Mouse (Mus musculus): Measurements from ENCODE around the gene Hspb6. TPM values are rescaled to one million over a fixed set of nuclear protein-coding genes. Genes with fewer than 3 reads are reported as not detected.

The Hspb6 gene
- polyA plus RNA-seq, 1 experiment: 14.6 TPM

GRCm38 (mm10) chr7:30581547-30581946, 29.6 kb downstream of the Hspb6 start:
- Histone ChIP-seq H3K4me3 (ENCODE audit: insufficient read depth, low read length) (no peak overlapping the region), H3K4me1 (ENCODE audit: control insufficient read depth, insufficient read depth, low read length) (no peaks in the 10 kb centered on the region), H3K27ac (ENCODE audit: insufficient read depth, low read depth, low read length) (no peak overlapping the region)
- TF ChIP-seq CTCF (IDR thresholded peaks at IDR 0.05; ENCODE audit: low read depth, low read length) (no peak), POLR2A (IDR thresholded peaks at IDR 0.05; ENCODE audit: borderline replicate concordance, low read depth, low read length) (no peak)

DNA sequence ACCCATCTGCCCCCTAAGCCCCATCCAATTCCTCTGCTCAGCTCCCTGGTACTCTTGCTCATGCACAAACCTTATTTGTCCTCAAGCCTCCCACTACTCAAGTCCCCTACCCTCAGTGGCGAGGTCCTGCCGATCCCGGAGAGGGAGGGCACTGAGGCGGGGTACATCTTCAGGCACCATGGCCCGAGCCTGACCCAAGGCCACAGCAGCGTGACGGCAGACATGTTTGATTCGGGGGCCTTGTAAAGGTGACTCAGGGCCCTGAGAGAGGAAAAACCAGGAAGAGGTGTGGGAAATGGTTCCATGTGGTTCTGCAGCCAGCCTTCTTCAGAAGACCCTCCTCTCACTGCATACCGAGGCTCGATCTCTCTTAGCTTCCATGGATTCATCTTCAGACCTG, 32.4 kb downstream of the Hspb6 start:
- Histone ChIP-seq H3K4me1 (ENCODE audit: control insufficient read depth, insufficient read depth, low read length) (peaks cover 7% of the 10 kb centered on the region), H3K4me3 (ENCODE audit: insufficient read depth, low read length) (no peak overlapping the region), H3K27ac (ENCODE audit: insufficient read depth, low read depth, low read length) (no peak overlapping the region)
- TF ChIP-seq CTCF (IDR thresholded peaks at IDR 0.05; ENCODE audit: low read depth, low read length) (no peak), POLR2A (IDR thresholded peaks at IDR 0.05; ENCODE audit: borderline replicate concordance, low read depth, low read length) (no peak)

DNA sequence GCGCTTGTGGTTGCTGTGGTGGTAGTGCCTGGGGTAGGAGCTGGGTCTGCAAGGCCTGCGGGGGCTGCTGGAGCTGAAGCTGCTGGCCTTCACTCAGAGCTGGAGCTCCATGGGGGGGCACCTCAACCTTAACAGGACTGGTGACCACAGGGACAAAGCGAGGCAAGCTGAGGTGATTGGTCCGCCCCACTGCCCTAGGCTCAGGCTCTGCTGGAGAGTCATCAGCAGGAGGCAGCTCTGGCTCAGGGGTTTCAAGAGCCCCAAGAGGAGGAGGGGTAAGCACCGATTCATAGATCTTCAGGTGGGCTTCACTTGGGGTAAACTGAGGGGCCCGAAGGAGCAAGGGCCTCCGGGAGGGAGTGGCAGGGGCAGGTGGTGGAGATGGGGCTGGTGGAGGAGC, 33.2 kb downstream of the Hspb6 start:
- Histone ChIP-seq H3K27ac (ENCODE audit: insufficient read depth, low read depth, low read length) (no peak overlapping the region), H3K4me1 (ENCODE audit: control insufficient read depth, insufficient read depth, low read length) (peaks cover 12% of the 10 kb centered on the region), H3K4me3 (ENCODE audit: insufficient read depth, low read length) (no peak overlapping the region)
- TF ChIP-seq CTCF (IDR thresholded peaks at IDR 0.05; ENCODE audit: low read depth, low read length): no peak
- TF ChIP-seq POLR2A (IDR thresholded peaks at IDR 0.05; ENCODE audit: borderline replicate concordance, low read depth, low read length): no peak

DNA sequence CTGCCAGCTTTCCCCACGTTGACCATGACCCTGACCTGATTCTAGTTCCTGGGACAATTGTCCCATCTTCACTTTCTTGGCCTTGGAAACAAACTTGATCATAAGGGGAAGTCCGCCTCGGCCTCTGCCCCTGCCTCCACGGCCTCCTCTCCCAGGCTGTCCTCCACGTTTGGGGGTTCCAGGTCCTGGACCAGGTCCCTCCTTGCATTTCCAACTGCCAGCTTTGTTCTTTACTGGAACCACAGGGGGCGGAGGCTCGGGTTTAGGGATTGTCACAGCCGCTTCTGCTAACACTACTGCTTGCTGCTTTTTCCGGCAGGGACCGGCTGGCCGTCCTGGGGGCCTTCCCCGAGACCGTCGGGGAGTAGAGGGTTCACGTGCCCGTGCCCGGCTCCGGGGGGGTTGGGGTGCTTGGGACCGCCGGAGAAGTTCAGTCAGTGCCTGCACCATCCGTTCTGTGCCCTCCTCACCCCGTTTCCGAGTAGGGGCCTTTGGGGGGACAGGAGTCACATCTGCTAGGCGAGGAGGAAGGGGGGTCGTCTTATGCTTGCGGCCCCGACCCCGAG, 34.6 kb downstream of the Hspb6 start:
- no peak overlapping the region for H3K27ac ChIP-seq (ENCODE audit: insufficient read depth, low read depth, low read length)
- TF ChIP-seq POLR2A (IDR thresholded peaks at IDR 0.05; ENCODE audit: borderline replicate concordance, low read depth, low read length) (no peak), CTCF (IDR thresholded peaks at IDR 0.05; ENCODE audit: low read depth, low read length) (no peak)
- peaks cover 14% of the 10 kb centered on the region for H3K4me1 ChIP-seq (ENCODE audit: control insufficient read depth, insufficient read depth, low read length)
- H3K4me3 ChIP-seq (ENCODE audit: insufficient read depth, low read length): no peak overlapping the region

GRCm38 (mm10) chr7:30587842-30588667, 36.1 kb downstream of the Hspb6 start:
- Histone ChIP-seq H3K27ac (ENCODE audit: insufficient read depth, low read depth, low read length) (peak overlapping the region; percentile 70), H3K4me3 (ENCODE audit: insufficient read depth, low read length) (peak overlapping the region; percentile 87), H3K4me1 (ENCODE audit: control insufficient read depth, insufficient read depth, low read length) (peaks cover 27% of the 10 kb centered on the region)
- TF ChIP-seq CTCF (IDR thresholded peaks at IDR 0.05; ENCODE audit: low read depth, low read length) (no peak), POLR2A (IDR thresholded peaks at IDR 0.05; ENCODE audit: borderline replicate concordance, low read depth, low read length) (no peak)

DNA sequence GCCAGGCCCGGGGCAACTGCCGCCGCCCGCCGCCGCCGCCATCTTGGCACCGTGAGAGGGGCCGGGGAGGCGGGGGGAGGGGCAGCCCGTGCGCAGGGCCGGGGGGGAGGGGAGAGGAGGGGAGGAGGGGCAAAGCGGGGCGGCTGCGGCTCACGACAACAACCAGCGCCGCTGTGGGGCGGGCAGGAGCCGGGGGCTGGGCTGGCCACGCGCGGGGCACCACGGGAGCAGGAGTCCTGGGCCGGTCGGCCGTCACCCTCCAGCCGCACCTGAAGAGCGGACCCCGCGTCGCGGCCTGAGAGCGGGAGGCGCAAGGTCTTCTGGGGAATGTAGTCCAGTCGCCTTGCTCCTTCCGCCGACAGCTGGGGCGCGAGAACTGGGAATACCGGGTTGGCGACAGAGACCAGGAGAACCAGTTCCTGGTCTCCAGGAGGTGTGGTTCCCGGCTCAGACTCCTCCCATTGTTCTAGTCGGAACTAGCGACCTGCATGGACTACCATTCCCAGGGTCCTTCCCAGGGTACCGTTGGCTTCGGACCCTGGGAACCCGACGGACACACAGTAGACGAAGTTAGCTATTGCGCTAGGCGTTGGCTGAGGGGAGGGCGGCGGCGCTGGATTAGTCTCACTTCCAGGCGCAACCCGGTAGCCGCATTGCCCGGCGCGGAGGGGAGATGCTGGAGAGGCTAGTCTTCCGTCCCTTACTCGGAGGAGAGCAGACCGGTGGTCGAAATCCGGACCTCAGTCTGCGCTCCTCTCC, 36.9 kb downstream of the Hspb6 start, which contains the start of gene Kmt2b:
Gene Kmt2b, minus strand, starts transcription at position 51 of the 759 bp plus-strand sequence.
- TF ChIP-seq POLR2A (IDR thresholded peaks at IDR 0.05; ENCODE audit: borderline replicate concordance, low read depth, low read length): 0 out of 2 replicates have a peak, but pooled peaks have one; percentile 19
- TF ChIP-seq CTCF (IDR thresholded peaks at IDR 0.05; ENCODE audit: low read depth, low read length): no peak
- Histone ChIP-seq H3K4me1 (ENCODE audit: control insufficient read depth, insufficient read depth, low read length) (peaks cover 35% of the 10 kb centered on the region), H3K27ac (ENCODE audit: insufficient read depth, low read depth, low read length) (peak within 1 kb of the TSS; percentile 70), H3K4me3 (ENCODE audit: insufficient read depth, low read length) (peak within 1 kb of the TSS; percentile 88)

DNA sequence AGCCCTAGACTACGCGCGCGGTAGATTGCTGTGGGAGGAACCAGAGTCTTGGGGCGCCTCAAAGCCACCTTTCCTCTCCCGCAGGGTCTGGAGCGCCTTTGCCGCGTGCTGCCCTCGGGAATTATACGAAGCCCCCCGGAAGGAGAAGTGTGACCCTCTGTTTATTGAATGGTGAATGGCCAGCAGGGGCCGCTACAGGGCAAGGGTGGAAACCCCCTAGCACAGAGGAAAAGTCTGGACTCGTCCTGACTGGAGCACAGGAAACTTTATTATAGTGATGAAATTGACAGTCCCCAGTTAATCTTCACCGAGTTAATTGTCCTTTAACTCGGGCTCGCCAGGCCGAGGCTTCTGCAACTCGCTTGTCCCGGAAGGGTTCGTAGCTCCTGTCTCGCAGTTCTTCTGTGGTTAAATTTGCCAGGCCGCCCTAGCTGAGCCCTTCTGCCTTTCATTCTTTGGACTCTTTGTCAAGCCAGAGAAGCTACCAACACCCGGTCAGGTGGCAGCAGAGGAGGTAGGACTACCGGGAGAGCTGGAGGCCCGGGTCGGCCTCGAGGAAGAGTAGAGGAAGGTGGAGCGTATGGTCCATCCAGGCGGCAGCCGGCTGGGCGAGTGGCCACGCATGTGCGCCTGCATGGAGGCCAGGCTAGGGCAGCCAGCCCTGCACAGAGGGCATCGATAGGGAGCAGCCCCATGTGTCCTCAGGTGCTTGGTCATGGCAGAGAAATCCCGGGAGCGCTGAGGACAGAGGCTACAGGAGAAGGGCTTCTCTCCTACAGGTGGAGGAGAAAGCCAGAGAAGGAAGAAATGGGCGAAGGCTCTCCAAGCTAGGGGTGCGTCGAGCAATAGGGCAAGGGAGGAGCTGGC, 37.7 kb downstream of the Hspb6 start:
- Histone ChIP-seq H3K27ac (ENCODE audit: insufficient read depth, low read depth, low read length) (peak overlapping the region; percentile 61), H3K4me1 (ENCODE audit: control insufficient read depth, insufficient read depth, low read length) (peaks cover 43% of the 10 kb centered on the region), H3K4me3 (ENCODE audit: insufficient read depth, low read length) (peak overlapping the region; percentile 88)
- TF ChIP-seq POLR2A (IDR thresholded peaks at IDR 0.05; ENCODE audit: borderline replicate concordance, low read depth, low read length) (no peak), CTCF (IDR thresholded peaks at IDR 0.05; ENCODE audit: low read depth, low read length) (peak; percentile 93)

DNA sequence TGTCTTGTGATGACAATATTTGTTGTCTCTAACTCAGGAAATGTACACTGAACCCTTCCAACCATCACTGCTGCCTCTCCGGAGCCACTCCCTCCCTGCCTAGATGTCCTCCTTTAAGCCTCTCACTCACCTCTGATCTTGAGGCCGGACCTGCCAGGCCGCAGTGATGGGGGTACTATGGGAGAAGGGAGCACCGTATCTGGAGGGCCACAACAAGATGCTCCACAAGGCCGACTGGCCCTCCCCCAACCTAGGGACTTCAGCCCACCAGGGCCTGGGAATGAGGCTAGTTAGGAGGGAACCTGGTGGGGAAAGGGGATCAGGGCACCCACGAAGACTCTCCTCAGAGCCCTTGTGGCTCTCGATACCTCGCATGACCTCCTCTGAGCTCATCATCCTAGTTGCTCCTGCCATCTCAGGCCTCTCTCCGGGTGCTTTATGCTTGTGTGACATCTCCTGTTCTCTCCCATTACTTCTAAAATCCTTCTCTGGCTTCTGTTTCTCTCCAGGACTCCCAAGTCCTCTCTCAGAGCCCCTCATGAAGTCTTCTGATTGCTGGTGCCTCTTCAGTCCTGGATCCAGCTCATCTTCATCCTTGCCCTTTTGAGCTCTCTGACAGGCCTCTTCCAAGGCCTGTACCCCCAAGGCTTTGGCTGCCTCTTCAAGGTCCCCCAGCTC, 39.1 kb downstream of the Hspb6 start:
- TF ChIP-seq POLR2A (IDR thresholded peaks at IDR 0.05; ENCODE audit: borderline replicate concordance, low read depth, low read length) (no peak), CTCF (IDR thresholded peaks at IDR 0.05; ENCODE audit: low read depth, low read length) (no peak)
- peaks cover 47% of the 10 kb centered on the region for H3K4me1 ChIP-seq (ENCODE audit: control insufficient read depth, insufficient read depth, low read length)
- H3K4me3 ChIP-seq (ENCODE audit: insufficient read depth, low read length): no peak overlapping the region
- no peak overlapping the region for H3K27ac ChIP-seq (ENCODE audit: insufficient read depth, low read depth, low read length)

GRCm38 (mm10) chr7:30591605-30591951, 39.6 kb downstream of the Hspb6 start:
- Histone ChIP-seq H3K4me1 (ENCODE audit: control insufficient read depth, insufficient read depth, low read length) (peaks cover 47% of the 10 kb centered on the region), H3K27ac (ENCODE audit: insufficient read depth, low read depth, low read length) (no peak overlapping the region), H3K4me3 (ENCODE audit: insufficient read depth, low read length) (no peak overlapping the region)
- TF ChIP-seq CTCF (IDR thresholded peaks at IDR 0.05; ENCODE audit: low read depth, low read length) (no peak), POLR2A (IDR thresholded peaks at IDR 0.05; ENCODE audit: borderline replicate concordance, low read depth, low read length) (no peak)
